In genomic region chr8:128372724-128373123, GRCm38 (mm10) we compare ENCODE assay signal across 28 mouse cellular contexts. TPM values are rescaled to one million over a fixed set of nuclear protein-coding genes. Genes with fewer than 3 reads are reported as not detected.
DNase-seq lines count a peak whose midpoint lies in the region; ATAC-seq and TF ChIP-seq lines count a peak whose summit lies in the region.
"Had no signal": no experiment of that assay in that cellular context is flagged by ENCODE, and none has a peak within 500 bp of the region (broad histone marks: within the 10 kb centered on the region; RNA-seq: fewer than 3 reads in every experiment).

No protein-coding gene starts in this region.

- H3K4me2 ChIP-seq in heart, embryonic 16.5 days (ENCODE audit: low read depth, low read length) = no peak overlapping the region
- H3K4me2 ChIP-seq: embryonic facial prominence, embryonic 12.5 days; hindbrain, embryonic 14.5 days; liver, embryonic 11.5 days; midbrain, embryonic 15.5 days; neural tube, embryonic 12.5 days had no signal

- ATAC-seq in heart, embryonic 16.5 days (replicated peaks; ENCODE audit: extremely low read depth, insufficient read depth, low FRiP score) = no peak
- ATAC-seq: inflammation-experienced regulatory T-cells, adult 6 months; liver, postnatal 0 days; midbrain, embryonic 15.5 days; Patski had no signal

- H3K9me3 ChIP-seq in heart, embryonic 16.5 days (replicated peaks; ENCODE audit: control insufficient read depth, low read length) = no peaks in the 10 kb centered on the region
- H3K9me3 ChIP-seq: embryonic facial prominence, embryonic 12.5 days; G1E; limb, embryonic 10.5 days; midbrain, embryonic 15.5 days; neural tube, embryonic 12.5 days had no signal

- no peak overlapping the region for H3K9ac ChIP-seq in heart, embryonic 16.5 days (ENCODE audit: low read length)
- H3K9ac ChIP-seq: embryonic facial prominence, embryonic 12.5 days; hindbrain, embryonic 14.5 days; liver, postnatal 0 days; midbrain, embryonic 15.5 days; neural tube, embryonic 12.5 days had no signal

- peaks cover 88% of the 10 kb centered on the region for H3K4me1 ChIP-seq in heart, embryonic 16.5 days (ENCODE audit: control insufficient read depth, insufficient read depth, low read length)
- no peaks in the 10 kb centered on the region for H3K4me1 ChIP-seq in testis, adult 2 months (ENCODE audit: control insufficient read depth, insufficient read depth, low read length)
- H3K4me1 ChIP-seq: midbrain, embryonic 15.5 days; neural tube, embryonic 12.5 days had no signal

- peak overlapping the region; percentile 74 for H3K27ac ChIP-seq in heart, embryonic 16.5 days (ENCODE audit: low read length)
- no peak overlapping the region for H3K27ac ChIP-seq in testis, adult 2 months (ENCODE audit: control insufficient read depth, insufficient read depth, low read depth, low read length)
- H3K27ac ChIP-seq: embryonic facial prominence, embryonic 12.5 days; hindbrain, embryonic 14.5 days; kidney, postnatal 0 days; limb, embryonic 10.5 days; macrophage; midbrain, embryonic 15.5 days; neural tube, embryonic 12.5 days had no signal

- intact Hi-C loops in heart, postnatal 14 days (cut with DNase I) = no loop called here

- 51% methylated on average over 5 of the region's 5 CpGs for WGBS in heart, embryonic 16.5 days

- no peaks in the 10 kb centered on the region for H3K27me3 ChIP-seq in heart, embryonic 16.5 days (ENCODE audit: control insufficient read depth, insufficient read depth, low read length)
- H3K27me3 ChIP-seq in testis, adult 2 months (ENCODE audit: control insufficient read depth, insufficient read depth, low read length) = no peaks in the 10 kb centered on the region
- H3K27me3 ChIP-seq: CH12.LX; embryonic facial prominence, embryonic 12.5 days; midbrain, embryonic 15.5 days; neural tube, embryonic 12.5 days; Patski had no signal

- H3K36me3 ChIP-seq in heart, embryonic 16.5 days (ENCODE audit: control insufficient read depth, insufficient read depth) = peaks cover 32% of the 10 kb centered on the region
- no peaks in the 10 kb centered on the region for H3K36me3 ChIP-seq in testis, adult 2 months (ENCODE audit: control insufficient read depth, insufficient read depth, low read length)
- H3K36me3 ChIP-seq: embryonic facial prominence, embryonic 12.5 days; G1E; midbrain, embryonic 15.5 days had no signal

- no peak for TF ChIP-seq CTCF in testis, adult 2 months (IDR thresholded peaks at IDR 0.05; ENCODE audit: control insufficient read depth, insufficient read depth, insufficient replicate concordance, low read depth, low read length)

- no peak overlapping the region for H3K4me3 ChIP-seq in heart, embryonic 16.5 days (ENCODE audit: low read length)
- peak overlapping the region; percentile 76 for H3K4me3 ChIP-seq in testis, adult 2 months (ENCODE audit: control insufficient read depth, low read depth, low read length)
- H3K4me3 ChIP-seq: embryonic facial prominence, embryonic 12.5 days; erythroblast, embryonic 14.5 days; limb, embryonic 10.5 days; midbrain, embryonic 15.5 days; neural tube, embryonic 12.5 days had no signal

- TF ChIP-seq POLR2A in testis, adult 2 months (IDR thresholded peaks at IDR 0.05; ENCODE audit: control insufficient read depth, low read depth, low read length) = no peak

- peak; percentile 84 for DNase-seq in heart, adult 11 months
- no peak for DNase-seq in heart, postnatal 14 days
- no peak for DNase-seq in heart, adult 9 months (ENCODE audit: low spot score in 2 of 2)
- DNase-seq in testis, postnatal 14 days (ENCODE audit: low spot score) = no peak
- DNase-seq in yolk sac, embryonic 10.5 days (ENCODE audit: low spot score) = no peak
- DNase-seq: B cell, adult 2 months; cerebellum, adult 18-20 months; cerebellum, postnatal 14 days; gastrocnemius, postnatal 10 days; heart, postnatal 10 days; kidney, adult 18-20 months; liver, postnatal 0 days; thymus, postnatal 25 days had no signal

RNA-seq across cellular contexts. Expression of gene Nrp1, which starts 14.3 kb away (rescaled TPM):
- total RNA-seq in heart, postnatal 14 days (2021) = 100 to 1,000 TPM; 128 to 131 TPM
- polyA plus RNA-seq in heart, embryonic 16.5 days (2015; fragmentation: Nextera tagmentation; extraction: Ambion mirVana) = 159 and 160 TPM in 2 replicates
- 1.3 and 1.7 TPM in 2 replicates for polyA plus RNA-seq in testis, adult 2 months (2012; rRNA removed)
- polyA plus RNA-seq: G1E had no signal

Comparison
In these comparisons a context has a peak if more than half of its experiments do, and no peak if none do; other contexts are left out.
1. RNA of gene Nrp1, which starts 14.3 kb away (polyA plus RNA-seq): 159 to 160 TPM in heart, embryonic 16.5 days; 1.3 to 1.7 TPM in testis, adult 2 months; every median in the first group is over 10 times any median in the second.